Mouse (Mus musculus) heart, postnatal 0 days (tissue): ENCODE data around the gene Gpr107. TPM values are rescaled to one million over a fixed set of nuclear protein-coding genes. Genes with fewer than 3 reads are reported as not detected.
A peak's percentile ranks its signal among the peaks of the same experiment; 100 is the strongest.

Source experiments
- ATAC-seq: fragments of 200-750 bp; cut with Nextera tagmentation; 2 replicates; pipeline ENCODE4 v1.8.0; 2017; ENCODE audit warnings: low read depth, moderate number of reproducible peaks, moderate library complexity; ENCODE audit not compliant: insufficient read depth
- DNase-seq: peaks from one replicate; pipeline ENCODE4 v3.0.0-alpha.2; 2016; ENCODE audit warnings: low spot score
- H3K27ac ChIP-seq: fragments of 300-500 bp; sonication (generic); 2 replicates; pipeline ENCODE4 v1.5.1; 2014; ENCODE audit warnings: low read depth, mild to moderate bottlenecking
- H3K27me3 ChIP-seq: fragments of 300-500 bp; sonication (generic); 2 replicates; pipeline ENCODE4 v1.6.1; 2014; ENCODE audit warnings: low read length, mixed read lengths; ENCODE audit not compliant: control insufficient read depth, insufficient read depth
- H3K36me3 ChIP-seq: fragments of 300-500 bp; sonication (generic); replicated peaks from 2 replicates; pipeline ENCODE4 v1.6.1; 2014; ENCODE audit warnings: low read length, mixed read lengths; ENCODE audit not compliant: control insufficient read depth, insufficient read depth
- H3K4me1 ChIP-seq: fragments of 300-500 bp; sonication (generic); 2 replicates; pipeline ENCODE4 v1.6.1; 2014; ENCODE audit warnings: antibody characterized with exemption; ENCODE audit not compliant: control insufficient read depth, insufficient read depth
- H3K4me2 ChIP-seq: fragments of 300-500 bp; sonication (generic); 2 replicates; pipeline ENCODE4 v1.6.1; 2014; ENCODE audit warnings: low read depth, mild to moderate bottlenecking, low read length, moderate library complexity
- H3K4me3 ChIP-seq: fragments of 300-500 bp; sonication (generic); 2 replicates; pipeline ENCODE4 v1.5.1; 2014; ENCODE audit warnings: low read depth, low read length
- H3K9ac ChIP-seq: fragments of 300-500 bp; sonication (generic); replicated peaks from 2 replicates; pipeline ENCODE4 v1.6.1; 2014; ENCODE audit warnings: low read depth, low read length, mixed read lengths
- H3K9me3 ChIP-seq: fragments of 300-500 bp; sonication (generic); replicated peaks from 2 replicates; pipeline ENCODE4 v1.6.1; 2016; ENCODE audit warnings: low read length; ENCODE audit not compliant: control insufficient read depth
- CTCF ChIP-seq: IDR thresholded peaks from 2 replicates; pipeline ENCODE4 v1.5.1; 2016; ENCODE audit warnings: antibody characterized with exemption, control low read depth, low read depth
- EP300 ChIP-seq: IDR thresholded peaks from 2 replicates; pipeline ENCODE4 v1.6.1; 2016; ENCODE audit warnings: antibody characterized with exemption, low read depth
- WGBS: fragments of 180-500 bp; shearing (Covaris S2); extraction: QIAGEN DNeasy Blood & Tissue Kit; methylation state at CpG from one replicate; pipeline ENCODE4 v1.1.7; 2014; 5-methylcytosine and 5-hydroxymethylcytosine counted together
- polyA plus RNA-seq: library from polyadenylated mRNA; unstranded; fragments of >200 nt; fragmentation: Nextera tagmentation; extraction: Ambion mirVana; gene quantifications from 2 replicates; pipeline ENCODE4 v1.2.1, GENCODE M21; 2015
- total RNA-seq: library from RNA; depleted of rRNA; stranded (reverse); fragments of >200 nt; gene quantifications from 2 replicates; pipeline ENCODE4 v1.2.3, GENCODE M21; 2014; ENCODE audit warnings: low replicate concordance

The Gpr107 gene
- total and polyA plus RNA-seq, 2 experiments from 2014 or later: 20.3 to 69.4 TPM

GRCm38 (mm10) chr2:31191765-31192164 lies 39.6 kb downstream of the Gpr107 start:
- no peak overlapping the region; the same call in 1 of the 2 replicates for H3K4me2 ChIP-seq
- H3K36me3 ChIP-seq: peaks cover 59% of the 10 kb centered on the region
- H3K4me3 ChIP-seq: no peak overlapping the region
- no peak for DNase-seq
- H3K4me1 ChIP-seq: 0 out of 2 replicates have a peak, but pooled peaks cover 7% of the 10 kb centered on the region
- no peaks in the 10 kb centered on the region for H3K9me3 ChIP-seq
- peak overlapping the region; percentile 80 for H3K27ac ChIP-seq
- no peak overlapping the region for H3K9ac ChIP-seq
- ATAC-seq: no peak; the same call in 1 of the 2 replicates
- TF ChIP-seq CTCF (no peak), EP300 (no peak)
- 36% methylated on average over 8 of the region's 8 CpGs for whole genome bisulfite sequencing
- H3K27me3 ChIP-seq: no peaks in the 10 kb centered on the region

- H3K4me1 ChIP-seq: peaks cover 7% of the 10 kb centered on the region
- 67% methylated on average over 7 of the region's 7 CpGs for WGBS
- H3K4me3 ChIP-seq: no peak overlapping the region
- peaks cover 47% of the 10 kb centered on the region for H3K36me3 ChIP-seq
- TF ChIP-seq EP300 (no peak), CTCF (peak; percentile 79)
- DNase-seq (no peak), ATAC-seq (no peak)
- H3K27ac ChIP-seq: no peak overlapping the region
- no peaks in the 10 kb centered on the region for H3K9me3 ChIP-seq
- no peaks in the 10 kb centered on the region for H3K27me3 ChIP-seq
- H3K9ac ChIP-seq: no peak overlapping the region
- H3K4me2 ChIP-seq: no peak overlapping the region
Measured at GRCm38 (mm10) chr2:31194356-31195021, 42.4 kb downstream of the Gpr107 start.

- Histone ChIP-seq H3K4me1 (peaks cover 32% of the 10 kb centered on the region), H3K9ac (no peak overlapping the region; the same call in 1 of the 2 replicates)
- ATAC-seq: no peak
Measured at GRCm38 (mm10) chr2:31198621-31199020, 46.5 kb downstream of the Gpr107 start.

GRCm38 (mm10) chr2:31200051-31200450 lies 47.9 kb downstream of the Gpr107 start:
- ATAC-seq (peak; percentile 25), DNase-seq (no peak)
- no peak for TF ChIP-seq CTCF
- TF ChIP-seq EP300: no peak
- no peaks in the 10 kb centered on the region for H3K9me3 ChIP-seq
- no peak overlapping the region for H3K9ac ChIP-seq
- peaks cover 24% of the 10 kb centered on the region for H3K36me3 ChIP-seq
- no peaks in the 10 kb centered on the region for H3K27me3 ChIP-seq
- peak overlapping the region; percentile 59 for H3K27ac ChIP-seq
- no peak overlapping the region for H3K4me3 ChIP-seq
- H3K4me2 ChIP-seq: no peak overlapping the region
- 32% methylated on average over 2 of the region's 2 CpGs for WGBS
- H3K4me1 ChIP-seq: peaks cover 44% of the 10 kb centered on the region

More at GRCm38 (mm10) chr2:31198621-31199020, 46.5 kb downstream of the Gpr107 start:
- TF ChIP-seq EP300 (no peak), CTCF (no peak)
- Histone ChIP-seq H3K4me3 (no peak overlapping the region), H3K27ac (peak overlapping the region; percentile 57; the same call in 1 of the 2 replicates), H3K4me2 (no peak overlapping the region), H3K9me3 (no peaks in the 10 kb centered on the region), H3K27me3 (no peaks in the 10 kb centered on the region), H3K36me3 (peaks cover 28% of the 10 kb centered on the region)
- DNase-seq: no peak
- 50% methylated on average over 4 of the region's 4 CpGs for WGBS

GRCm38 (mm10) chr2:31201851-31202250 lies 49.7 kb downstream of the Gpr107 start:
- Histone ChIP-seq H3K4me1 (peaks cover 44% of the 10 kb centered on the region), H3K36me3 (peaks cover 13% of the 10 kb centered on the region; the same call in 1 of the 2 replicates), H3K9ac (no peak overlapping the region), H3K4me2 (no peak overlapping the region), H3K4me3 (no peak overlapping the region), H3K27ac (peak overlapping the region; percentile 43; the same call in 1 of the 2 replicates), H3K27me3 (no peaks in the 10 kb centered on the region), H3K9me3 (no peaks in the 10 kb centered on the region)
- 41% methylated on average over 7 of the region's 7 CpGs for WGBS
- no peak for ATAC-seq
- no peak for TF ChIP-seq CTCF
- no peak for TF ChIP-seq EP300
- no peak for DNase-seq

- Histone ChIP-seq H3K4me1 (peaks cover 49% of the 10 kb centered on the region), H3K9me3 (no peaks in the 10 kb centered on the region), H3K27ac (no peak overlapping the region), H3K9ac (no peak overlapping the region), H3K27me3 (no peaks in the 10 kb centered on the region), H3K4me3 (no peak overlapping the region), H3K36me3 (peaks cover 13% of the 10 kb centered on the region; the same call in 1 of the 2 replicates), H3K4me2 (no peak overlapping the region)
- ATAC-seq (no peak), DNase-seq (no peak)
- WGBS: 38% methylated on average over 3 of the region's 3 CpGs
- no peak for TF ChIP-seq CTCF
- TF ChIP-seq EP300: no peak
Measured at GRCm38 (mm10) chr2:31202357-31202756, 50.2 kb downstream of the Gpr107 start.
